Mouse (Mus musculus): ENCODE measurements around the gene Prkca.

- TF ChIP-seq MAFK (IDR thresholded peaks at IDR 0.05; ENCODE audit: insufficient read depth, low read depth, low read length) (no peak), ZC3H11A (IDR thresholded peaks at IDR 0.05; ENCODE audit: borderline replicate concordance, low read depth, low read length) (no peak), HCFC1 (IDR thresholded peaks at IDR 0.05; ENCODE audit: borderline replicate concordance, insufficient read depth, low read length) (no peak), ZNF384 (IDR thresholded peaks at IDR 0.05; ENCODE audit: low read depth, low read length) (no peak), CHD2 (IDR thresholded peaks at IDR 0.05; ENCODE audit: low read depth, low read length) (no peak)
Measured at GRCm38 (mm10) chr11:107998891-107999290, 344.8 kb downstream of the Prkca start.
